Mouse (Mus musculus) lung, postnatal 14 days (tissue): ENCODE measurements around the gene Ppp1r16b.

ENCODE experiments used
- DNase-seq: peaks from one replicate; pipeline ENCODE4 v3.0.0; 2021

Gene Ppp1r16b

DNA sequence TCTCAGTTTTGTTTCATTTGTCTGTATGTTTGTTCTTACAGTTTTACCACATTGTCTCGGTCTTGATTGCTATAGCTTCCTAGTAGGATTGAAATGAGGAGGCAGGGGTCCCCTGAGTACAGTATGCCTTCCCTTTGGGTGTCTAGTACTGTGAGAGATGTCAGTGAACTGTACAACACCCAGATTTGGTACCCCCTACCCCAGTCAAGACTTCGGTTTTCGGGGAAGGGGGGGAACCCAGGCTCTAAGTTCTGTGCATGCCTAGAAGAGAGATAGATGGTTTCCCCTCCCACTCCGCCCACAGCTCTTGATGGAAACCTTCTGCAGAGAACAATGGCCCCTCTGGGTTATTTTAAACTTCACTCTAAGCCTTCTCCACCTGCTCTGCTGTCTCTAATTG lies at the start of gene Ppp1r16b:
Gene Ppp1r16b (plus strand): TSS at position 301 of the 400 bp plus-strand sequence.
- no peak for DNase-seq

DNA sequence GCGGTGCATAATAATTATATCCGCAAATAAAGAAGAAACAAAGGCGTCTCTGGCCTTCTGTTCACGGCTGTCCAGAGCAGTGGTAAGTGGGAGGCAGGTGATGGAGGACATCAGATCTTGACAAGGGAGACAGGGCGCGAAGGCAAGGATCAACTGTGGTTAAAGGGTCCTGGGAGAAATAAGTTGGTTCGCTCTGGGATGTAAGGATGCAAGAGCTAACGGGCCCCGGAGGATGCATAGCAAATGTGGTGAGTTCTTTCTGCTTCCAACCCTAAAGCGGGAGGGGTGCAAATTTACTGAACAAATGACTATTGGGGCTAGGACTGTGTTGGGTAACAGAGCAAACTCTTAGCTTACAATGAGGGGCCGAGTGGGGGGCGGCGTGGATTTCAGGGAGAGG lies 49.5 kb upstream of the Ppp1r16b start:
- DNase-seq, result no peak

DNA sequence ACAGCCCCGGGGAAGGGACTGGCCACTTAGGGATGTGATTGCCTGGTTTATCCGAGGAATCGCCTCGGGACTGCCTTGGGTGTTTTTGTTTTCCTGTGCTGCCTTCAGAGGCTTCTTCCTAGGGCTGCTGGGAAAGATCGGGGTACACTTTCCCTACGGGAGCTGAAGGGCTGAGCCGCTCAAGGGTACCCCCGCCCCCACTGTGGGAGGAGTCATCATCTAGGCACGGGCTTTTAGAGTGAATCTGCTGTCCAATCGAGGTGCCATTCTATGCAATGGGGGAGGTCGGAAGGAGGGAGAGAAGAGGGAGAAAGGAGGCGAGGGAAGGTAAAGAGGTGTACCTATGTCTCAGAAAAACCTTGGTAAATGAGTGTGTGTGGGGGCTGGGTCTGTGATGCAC lies 48.9 kb upstream of the Ppp1r16b start:
- no peak for DNase-seq

DNA sequence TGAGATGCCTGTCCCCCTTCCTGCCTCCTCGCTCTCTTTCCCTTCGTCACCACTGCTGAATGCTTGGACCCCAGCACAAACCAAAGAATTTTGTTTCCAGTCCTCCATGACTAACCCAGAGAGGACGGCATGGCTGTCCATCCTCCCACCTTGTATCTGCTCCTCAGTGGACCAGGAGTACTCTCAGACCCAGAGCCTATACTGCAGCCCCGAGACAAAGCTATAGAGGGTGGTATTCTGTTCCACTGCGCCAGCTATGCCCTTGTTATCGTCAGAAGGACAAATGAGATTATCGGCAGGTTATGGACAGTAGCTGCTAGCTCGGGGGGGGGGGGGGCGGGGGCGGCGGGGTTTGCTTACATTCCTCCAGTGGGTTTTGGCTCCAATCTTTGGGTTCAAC lies 48.4 kb upstream of the Ppp1r16b start:
- no peak for DNase-seq

DNA sequence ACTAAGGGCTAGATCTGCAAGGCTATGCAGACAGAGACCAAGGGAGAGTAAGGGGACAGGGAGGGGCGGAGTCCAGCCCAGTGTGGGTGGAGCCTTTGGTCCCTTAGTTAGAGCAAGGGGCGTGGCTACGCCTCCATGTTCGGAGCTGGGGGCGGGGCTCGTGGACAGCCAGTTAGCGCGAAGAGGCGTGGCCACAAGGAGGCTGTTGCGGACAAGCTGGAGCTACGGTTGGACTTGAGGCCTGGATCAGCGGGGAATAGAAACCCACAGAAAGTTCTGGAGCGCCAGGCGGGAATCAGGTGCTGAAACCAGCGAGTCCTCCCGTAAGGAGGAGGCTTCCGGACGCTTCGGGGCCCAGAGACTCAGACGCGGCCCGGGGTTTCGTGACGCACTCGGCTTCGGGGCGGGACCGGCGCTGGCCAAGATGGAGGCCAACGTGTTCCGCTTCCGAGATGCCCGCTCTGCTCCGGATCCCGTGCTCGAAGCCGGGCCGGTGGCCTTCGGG lies 40.4 kb upstream of the Ppp1r16b start, which contains the start of gene Actr5:
Gene Actr5 (plus strand): TSS at position 171 of the 505 bp plus-strand sequence.
- DNase-seq, result peak; percentile 94

DNA sequence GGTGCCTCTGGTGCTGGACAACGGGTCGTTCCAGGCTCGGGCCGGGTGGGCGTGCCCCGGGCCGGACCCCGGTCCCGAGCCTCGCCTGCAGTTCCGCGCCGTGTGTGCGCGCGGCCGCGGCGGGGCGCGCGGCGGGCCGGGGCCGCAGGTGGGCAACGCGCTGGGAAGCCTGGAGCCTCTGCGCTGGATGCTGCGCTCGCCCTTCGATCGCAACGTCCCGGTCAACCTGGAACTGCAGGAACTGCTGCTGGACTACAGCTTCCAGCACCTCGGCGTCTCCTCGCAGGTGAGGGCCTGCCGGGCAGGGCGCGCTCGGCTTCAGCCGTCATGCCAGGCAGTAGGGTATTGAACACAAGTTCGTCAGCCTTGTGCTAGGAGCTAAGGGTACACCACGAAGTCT lies 40.0 kb upstream of the Ppp1r16b start:
- DNase-seq, result no peak

DNA sequence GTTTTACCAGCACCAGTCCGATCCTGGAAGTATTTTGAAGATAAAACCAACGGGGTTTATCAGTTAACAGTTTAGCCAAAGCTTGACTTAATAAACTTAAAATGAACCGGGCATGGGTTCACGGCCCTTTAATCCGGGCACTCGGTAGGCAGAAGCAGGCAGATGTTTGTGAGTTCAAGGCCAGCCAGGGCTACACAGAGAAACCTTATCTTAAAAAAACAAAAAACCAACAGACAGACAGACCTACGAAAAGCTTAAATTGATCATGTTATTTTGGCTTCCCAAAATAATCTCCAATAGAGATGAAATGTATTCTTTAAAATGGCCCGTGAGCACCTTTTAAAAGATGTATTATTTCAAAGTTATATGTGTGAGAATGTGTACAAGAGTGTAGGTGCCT lies 39.5 kb upstream of the Ppp1r16b start:
- DNase-seq, result no peak

DNA sequence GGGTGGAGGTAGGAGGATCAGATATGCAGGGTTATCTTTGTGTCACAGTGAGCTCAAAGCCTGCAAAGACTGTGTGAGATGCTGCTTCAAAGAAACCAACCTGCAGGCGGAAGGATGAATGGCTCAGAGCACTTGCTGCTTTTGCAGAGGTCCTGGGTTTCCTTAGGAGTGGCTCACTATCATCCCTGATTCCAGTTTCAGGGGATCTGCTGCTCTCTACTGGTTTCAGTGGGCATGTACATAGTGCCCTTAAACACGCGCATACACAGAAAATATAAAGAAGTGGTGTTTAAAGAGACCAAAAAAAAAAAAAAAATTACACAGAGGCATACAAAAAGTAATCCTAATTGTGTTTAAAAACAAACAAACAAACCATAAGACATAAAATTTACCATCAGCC lies 36.3 kb upstream of the Ppp1r16b start:
- no peak for DNase-seq

DNA sequence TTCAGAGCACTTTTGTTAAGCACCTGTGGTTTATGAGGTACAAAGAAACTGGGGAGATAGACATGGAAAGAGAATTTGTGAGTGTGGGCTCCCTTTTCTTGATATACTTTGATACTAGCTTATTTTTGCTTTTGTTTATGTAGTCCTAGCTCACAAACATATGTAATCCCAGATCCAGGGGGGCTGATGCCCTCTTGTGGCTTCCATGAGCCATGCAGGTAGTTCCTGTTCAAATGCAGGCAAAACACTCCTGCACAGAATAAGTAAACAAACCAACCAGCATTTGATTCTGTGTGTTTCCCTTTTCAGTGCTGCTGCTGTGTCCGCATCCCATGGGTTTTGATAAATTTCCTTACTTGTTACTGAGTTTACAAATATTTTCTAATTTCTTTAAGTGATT lies 35.8 kb upstream of the Ppp1r16b start:
- DNase-seq, result no peak

DNA sequence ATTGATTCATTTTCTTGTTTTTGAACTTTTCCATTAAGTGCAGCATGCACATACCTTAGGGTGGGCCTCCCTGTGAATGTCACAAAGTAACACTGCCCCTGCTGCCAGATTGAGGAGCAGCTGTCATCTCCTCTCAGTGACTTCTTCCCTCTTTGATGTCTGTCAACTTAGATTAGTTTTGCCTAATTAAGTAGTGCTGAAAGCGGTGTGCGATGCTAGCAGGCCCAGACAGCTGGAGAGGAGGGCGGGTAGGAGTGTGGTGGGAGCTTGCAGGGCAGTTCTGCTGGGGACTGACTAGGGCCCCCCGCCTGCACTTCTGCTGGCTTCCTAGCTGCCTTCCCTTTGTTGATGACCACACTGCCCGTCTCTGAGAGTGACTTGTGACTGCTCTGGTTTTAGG lies 33.3 kb upstream of the Ppp1r16b start:
- DNase-seq, result no peak

DNA sequence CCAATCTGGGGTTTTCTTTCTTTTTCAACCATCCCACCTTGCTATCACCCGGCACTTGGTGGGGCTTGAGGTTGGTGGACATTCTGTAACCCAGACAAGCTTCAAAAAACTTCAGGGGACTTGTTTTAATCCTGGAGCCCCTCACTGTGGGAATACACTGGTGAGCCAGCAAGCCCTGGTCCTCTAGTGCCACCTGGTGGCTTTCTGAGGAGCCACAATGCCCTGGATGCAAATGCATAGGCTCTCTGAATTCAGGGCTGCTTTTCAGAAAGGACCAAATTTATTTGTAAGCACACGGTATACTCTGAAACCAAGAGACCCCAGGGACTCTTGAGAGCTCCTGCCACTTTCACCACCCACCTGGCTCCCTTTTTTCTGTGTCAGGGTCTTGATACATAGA lies 23.3 kb upstream of the Ppp1r16b start:
- DNase-seq, result peak; percentile 78

DNA sequence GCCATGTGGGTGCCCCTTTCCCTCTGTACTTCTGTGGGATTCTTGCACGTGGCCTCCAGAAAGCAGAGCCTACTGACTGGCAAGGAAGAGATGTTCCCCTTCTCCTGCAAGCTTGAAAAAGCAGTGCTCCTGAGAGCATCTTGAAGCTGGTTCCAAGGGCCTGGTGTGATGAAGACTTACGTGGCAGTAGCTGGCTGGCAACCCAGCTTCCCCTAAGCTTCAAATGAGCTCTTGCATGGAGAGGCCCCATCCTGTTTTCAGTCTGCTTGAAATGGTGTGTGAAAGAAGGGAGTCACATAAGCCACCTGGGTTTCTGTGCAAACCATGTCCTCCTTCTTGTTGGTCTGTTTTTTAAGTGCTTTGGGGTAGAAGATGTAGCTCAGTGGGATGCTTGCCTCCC lies 22.6 kb upstream of the Ppp1r16b start:
- DNase-seq, result no peak

DNA sequence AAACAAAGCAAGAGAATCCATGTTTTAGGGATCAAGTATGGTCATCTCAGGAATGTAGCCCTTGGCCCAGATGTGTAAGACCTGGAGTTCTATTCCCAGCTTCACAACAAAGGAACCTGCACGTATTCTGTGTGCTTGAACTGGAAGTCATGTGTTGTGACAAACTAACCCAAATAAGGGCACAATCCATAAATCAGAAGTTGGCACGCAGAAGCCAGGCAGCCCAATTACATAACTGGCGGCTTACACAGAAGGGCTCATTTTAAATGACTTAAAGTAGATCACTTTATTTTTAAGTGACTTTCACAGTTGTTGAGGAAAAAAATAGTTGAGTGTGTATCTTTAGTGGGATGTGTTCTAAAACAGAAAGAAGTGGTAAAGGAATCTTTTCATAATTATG lies 21.4 kb upstream of the Ppp1r16b start:
- no peak for DNase-seq

DNA sequence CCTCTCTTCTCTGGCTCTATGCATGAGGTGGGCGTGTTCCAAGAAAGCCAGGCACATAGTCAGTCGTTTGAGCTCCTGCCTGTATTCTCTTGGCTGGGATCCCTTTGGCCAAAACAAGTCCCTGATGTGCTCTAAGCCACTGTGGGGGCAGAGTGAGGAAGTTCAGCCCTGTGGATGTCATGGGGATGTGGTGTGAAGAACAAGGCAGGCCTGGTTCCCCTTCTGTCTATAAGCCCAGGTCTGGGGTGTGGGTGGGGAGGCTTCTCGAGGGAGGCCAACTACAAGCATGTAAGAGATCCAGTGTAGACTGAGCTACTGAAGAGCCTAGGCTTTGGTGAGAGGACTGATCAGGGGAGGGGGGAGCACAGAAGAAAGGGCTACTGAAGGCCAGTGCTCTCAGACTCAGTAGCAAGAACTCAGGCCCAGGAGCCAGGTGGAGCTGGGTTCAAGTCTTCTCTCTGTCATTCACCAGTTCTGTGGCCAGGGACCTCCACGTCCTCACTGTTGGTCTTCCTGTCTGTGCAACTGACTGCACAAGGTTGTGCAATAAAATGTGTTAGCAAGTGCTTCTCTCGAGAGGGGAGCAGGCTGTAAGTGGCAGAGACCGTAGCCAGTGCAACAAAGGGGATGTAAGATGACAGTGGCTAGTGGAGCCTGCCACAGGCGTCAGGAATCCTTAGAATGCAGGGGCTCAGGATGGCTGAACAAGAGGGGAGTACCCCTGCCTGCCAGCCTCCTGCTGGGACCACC lies 13.9 kb upstream of the Ppp1r16b start:
- DNase-seq, result no peak

DNA sequence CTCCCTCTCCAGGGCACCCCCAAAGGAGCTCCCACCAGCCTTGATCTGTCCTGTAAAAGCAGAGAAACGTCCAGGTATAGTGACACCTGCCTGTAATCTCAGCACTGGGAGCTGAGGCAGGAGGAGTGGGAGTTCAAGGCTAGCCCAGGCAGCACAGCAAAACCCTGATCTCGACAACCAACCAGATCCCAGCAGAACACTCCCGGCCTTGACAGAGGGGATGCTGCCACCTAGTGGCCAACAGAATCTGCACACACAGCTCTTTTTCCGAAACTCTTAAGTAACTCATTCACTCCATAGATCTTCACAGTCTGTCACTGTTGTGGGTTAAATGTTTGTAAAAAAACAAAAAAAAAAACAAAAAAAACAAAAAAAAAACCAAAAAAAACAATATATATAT lies 12.2 kb upstream of the Ppp1r16b start:
- DNase-seq, result peak; percentile 86

DNA sequence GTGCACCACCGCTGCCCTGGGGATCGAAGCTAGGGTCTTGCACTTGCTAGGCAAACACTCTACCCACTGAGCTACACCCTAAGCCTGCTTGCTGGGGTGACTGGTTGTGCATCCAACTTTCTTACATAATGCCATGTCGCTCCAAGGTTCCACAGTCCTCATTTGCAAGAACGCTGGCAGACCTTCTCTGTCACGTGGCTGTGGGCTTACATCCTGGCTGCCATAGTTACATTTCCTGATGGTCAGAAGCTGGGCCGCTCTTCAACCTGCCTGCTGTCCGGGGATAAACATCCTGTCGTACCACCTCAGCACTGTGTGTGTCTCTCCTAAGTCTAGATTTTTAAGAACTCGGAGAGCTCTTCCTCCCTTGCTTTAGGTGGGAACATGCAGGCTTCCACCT lies 10.5 kb upstream of the Ppp1r16b start:
- DNase-seq, result peak; percentile 55

DNA sequence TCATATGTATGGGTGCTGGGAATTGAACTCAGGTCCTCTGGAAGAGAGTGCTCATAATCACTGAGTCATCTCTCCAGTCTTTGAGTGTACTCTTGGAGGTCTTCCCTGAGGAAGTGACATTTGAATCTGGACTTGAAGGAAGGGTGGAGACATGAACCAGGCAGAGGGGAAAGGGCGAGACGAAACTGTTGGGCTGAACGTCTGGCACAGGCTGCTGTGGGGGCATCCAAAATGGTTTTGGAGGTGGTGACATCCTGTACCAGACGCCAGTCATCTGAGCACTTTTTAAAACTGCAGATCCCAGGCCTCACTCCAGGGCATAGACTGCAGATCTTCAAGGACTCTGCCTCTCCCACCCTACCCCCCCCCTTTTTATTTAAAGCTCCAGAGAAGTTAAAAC lies 9.4 kb upstream of the Ppp1r16b start:
- DNase-seq, result no peak

DNA sequence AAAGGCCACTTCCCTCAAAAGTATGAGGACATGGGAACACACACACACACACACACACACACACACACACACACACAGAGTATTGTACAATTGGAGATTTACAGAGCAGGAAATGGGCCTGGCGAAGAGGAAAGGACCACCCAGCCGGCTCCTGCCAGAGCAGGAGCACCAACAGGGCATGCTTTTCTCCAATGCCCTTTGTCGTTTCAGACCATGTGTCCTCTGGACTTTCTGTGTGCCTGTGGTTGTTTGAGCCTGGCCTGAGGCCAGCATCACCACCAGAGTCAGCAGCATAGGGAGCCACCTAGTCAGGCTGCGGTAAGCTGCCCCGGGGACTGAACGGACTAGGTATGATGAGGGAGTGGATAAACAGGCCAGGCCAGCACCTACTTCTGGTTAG lies 6.4 kb upstream of the Ppp1r16b start:
- no peak for DNase-seq

DNA sequence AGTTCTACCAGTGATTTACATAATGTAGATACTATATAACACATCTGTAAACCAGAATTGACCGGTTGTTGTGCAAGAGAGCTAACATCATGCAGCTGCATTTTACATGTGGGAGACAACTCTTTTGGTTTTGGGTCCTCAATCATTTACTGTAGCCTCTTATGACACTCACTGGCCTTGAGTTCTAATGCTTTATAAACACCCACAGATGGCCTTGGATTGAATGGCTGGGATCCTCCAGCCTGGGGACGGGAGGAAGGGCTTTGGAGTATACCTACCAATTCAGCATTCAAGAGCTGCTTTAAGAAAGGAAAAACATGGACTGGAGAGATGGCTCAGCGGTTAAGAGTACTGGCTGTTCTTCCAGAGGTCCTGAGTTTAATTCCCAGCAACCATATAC lies 5.9 kb upstream of the Ppp1r16b start:
- no peak for DNase-seq

DNA sequence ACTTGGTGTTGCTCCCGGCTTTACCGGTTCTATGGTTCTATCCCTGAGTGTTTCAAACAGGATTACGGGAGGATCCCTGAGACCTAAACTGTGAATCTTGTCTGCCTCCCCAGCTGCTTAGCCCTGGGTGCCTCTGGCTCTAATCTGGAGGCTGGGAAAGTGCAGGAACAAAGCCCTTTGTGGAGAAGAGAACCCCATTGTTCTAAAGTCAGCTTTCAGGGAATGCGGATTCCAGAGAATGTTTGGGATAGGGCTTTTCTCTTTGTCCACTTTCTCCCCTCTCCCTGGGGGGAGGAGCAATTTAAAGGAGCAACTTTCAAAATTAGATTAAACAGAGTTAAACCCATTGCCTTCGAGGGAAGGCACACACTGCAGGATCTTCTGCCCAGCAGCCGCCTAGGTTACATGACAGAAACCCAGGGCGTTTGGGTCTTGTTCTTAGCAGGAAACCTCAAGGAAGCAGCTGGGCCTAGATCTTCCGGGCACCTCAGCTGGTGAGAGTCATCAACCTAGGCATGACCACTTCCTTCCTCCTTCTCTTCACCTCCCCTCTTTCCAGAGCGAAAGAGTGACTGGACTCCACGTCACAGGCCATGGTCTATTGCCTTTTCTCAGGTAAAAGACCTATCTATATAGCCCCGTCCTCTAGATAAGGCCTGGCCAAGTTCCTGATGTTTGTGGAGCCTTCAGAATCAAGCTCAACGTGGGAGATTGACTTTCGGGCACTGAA lies 1.0 kb downstream of the Ppp1r16b start:
- DNase-seq, result no peak

DNA sequence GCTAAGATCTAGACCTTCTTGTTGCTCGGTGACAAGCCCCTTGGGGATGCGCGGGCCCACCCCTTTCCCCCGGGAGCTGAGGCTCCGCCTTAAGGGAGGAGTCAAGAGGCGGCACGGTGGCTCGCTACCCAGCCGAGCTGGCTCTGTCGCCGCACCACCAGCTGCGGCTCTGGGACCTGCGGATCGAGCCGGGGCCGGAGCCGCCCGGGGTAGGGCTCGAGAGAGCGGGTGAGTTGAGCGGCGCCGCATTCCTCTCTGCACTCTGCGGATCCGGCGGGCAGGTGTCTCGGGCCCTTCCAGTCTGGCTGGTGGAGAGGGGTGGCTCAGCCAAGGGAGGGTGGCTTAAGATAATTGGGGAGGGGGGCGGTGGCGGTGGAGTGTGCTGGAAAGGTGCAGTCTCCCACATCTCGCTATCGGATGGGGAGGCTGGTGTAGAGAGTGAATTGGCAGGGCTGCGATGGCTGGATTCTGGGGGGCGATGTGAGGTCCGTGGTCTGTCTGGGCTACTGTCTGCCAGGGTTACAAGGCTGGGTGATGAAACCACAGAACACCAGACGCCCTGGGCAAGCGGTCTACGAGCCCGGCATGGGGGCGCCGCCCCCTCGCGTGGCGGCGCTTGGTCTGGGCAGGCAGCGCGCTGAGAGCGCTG lies 1.9 kb downstream of the Ppp1r16b start:
- peak; percentile 68 for DNase-seq

DNA sequence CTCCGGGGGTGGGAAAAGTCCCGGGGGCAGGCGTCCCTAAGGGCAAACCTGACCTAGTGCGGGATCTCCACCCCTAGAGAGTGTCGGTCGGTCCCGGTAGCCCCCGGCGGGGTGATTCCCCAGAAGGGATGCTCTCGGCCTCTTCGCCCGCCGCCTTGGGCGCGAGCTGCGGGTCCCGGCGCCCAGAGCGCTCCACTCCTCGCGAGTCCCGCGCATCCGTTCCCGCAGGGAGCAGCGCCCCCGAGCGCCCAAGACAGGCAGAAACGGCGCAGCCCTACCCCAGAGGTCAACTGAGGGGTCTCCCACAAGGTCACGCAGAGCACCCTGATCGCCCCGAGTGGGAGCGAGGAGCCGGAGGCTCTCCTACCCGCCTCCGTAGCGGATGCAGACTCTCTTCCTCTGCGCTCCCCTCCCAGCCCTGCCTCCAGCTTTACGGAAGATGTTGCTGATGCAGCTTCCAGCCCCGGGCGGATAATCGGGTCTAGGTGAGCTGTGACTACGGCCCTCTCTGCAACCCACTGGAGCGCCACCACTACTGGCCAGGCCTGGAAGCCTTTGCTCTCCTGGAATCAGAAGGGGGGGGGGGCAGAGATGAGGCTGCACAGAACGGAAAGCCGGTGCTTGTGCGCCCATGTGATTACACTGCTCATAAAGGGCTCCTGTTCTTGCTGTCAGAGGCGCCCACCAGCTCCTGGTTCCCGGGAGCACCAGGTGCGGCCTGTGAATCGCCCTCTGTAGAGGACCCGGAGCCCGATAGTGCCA lies 2.7 kb downstream of the Ppp1r16b start:
- DNase-seq, result no peak

DNA sequence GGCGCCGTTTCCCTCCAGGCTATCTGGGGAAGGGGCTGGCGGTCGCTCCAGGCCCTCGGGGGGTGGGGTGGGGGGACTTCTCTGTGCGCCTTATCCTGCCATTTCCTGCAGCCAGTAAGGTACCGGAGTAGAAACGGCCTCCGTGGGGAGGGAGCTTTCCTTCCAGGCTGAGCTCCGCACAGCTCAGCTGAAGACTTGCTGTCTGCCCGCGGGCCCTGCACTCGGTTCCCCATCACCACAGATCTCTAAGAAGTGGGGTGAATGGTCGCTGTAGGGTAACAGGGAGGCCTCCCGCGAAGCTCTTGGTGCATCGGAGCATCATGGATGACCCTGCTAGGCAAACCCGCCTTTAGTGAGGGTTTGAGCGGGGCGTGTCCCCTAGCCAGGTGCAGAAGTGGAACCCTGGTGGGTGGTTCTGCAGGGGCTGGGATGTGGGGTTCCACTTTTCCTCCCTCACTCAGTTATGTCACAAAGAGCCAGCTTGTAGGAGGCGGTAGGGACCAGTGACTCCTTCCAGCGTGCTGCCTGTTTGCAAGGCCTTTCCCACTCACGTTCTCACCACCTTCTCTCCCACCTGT lies 3.3 kb downstream of the Ppp1r16b start:
- DNase-seq, result no peak
